Mouse (Mus musculus) heart, postnatal 0 days (tissue): ENCODE results near the gene Jph3.

Source experiments
- CTCF ChIP-seq: IDR thresholded peaks from 2 replicates; pipeline ENCODE4 v1.5.1; 2016; ENCODE audit warnings: antibody characterized with exemption, control low read depth, low read depth
- EP300 ChIP-seq: IDR thresholded peaks from 2 replicates; pipeline ENCODE4 v1.6.1; 2016; ENCODE audit warnings: antibody characterized with exemption, low read depth

- TF ChIP-seq EP300: no peak
- no peak for TF ChIP-seq CTCF
Measured at GRCm38 (mm10) chr8:121730646-121731045, 1.2 kb downstream of the Jph3 start.
